Mouse (Mus musculus): ENCODE results near the gene Fam161b.

- TF ChIP-seq POLR2A (IDR thresholded peaks at IDR 0.05; ENCODE audit: insufficient read depth, low read depth, low read length): no peak
- no peak for TF ChIP-seq CTCF (IDR thresholded peaks at IDR 0.05)
Observed at GRCm38 (mm10) chr12:84364291-84364690, 2.7 kb upstream of the Fam161b start.
